Mouse (Mus musculus) MEL (cell line): ENCODE data around the gene Fxyd7. TPM values are rescaled to one million over a fixed set of nuclear protein-coding genes. Genes with fewer than 3 reads are reported as not detected.

Experiments used
- DNase-seq: peaks from one replicate; pipeline ENCODE4 v3.0.0; 2011; ENCODE audit warnings: low read depth, low spot score
- H3K27ac ChIP-seq: 2 replicates; pipeline ENCODE4 v1.5.1; 2012; ENCODE audit warnings: low read depth, mild to moderate bottlenecking, control low read depth, low read length, moderate library complexity; ENCODE audit not compliant: control insufficient read depth
- H3K27me3 ChIP-seq, 2 experiments: fragments of 150-350 bp in 1 of 2; sonication (generic) in 1 of 2; 2 replicates each; pipeline ENCODE4 v1.6.1; 2012; ENCODE audit warnings: low read length in 2 of 2, mild to moderate bottlenecking in 2 of 2, improper control_type of control experiment in 1 of 2, moderate library complexity in 1 of 2; ENCODE audit not compliant: insufficient read depth in 2 of 2, control insufficient read depth in 1 of 2
- H3K36me3 ChIP-seq, 2 experiments: 2 replicates each; pipeline ENCODE4 v1.6.1; 2012 to 2014; ENCODE audit warnings: low read length in 2 of 2, improper control_type of control experiment in 1 of 2, inconsistent platforms in 1 of 2, mild to moderate bottlenecking in 1 of 2; ENCODE audit not compliant: insufficient read depth in 2 of 2, control insufficient read depth in 1 of 2
- H3K4me1 ChIP-seq, 2 experiments: fragments of 150-350 bp in 1 of 2; sonication (generic) in 1 of 2; 2 replicates each; pipeline ENCODE4 v1.6.1; 2012; ENCODE audit warnings: low read length in 2 of 2, improper control_type of control experiment in 1 of 2, mild to moderate bottlenecking in 1 of 2; ENCODE audit not compliant: insufficient read depth in 2 of 2, control insufficient read depth in 1 of 2
- H3K4me3 ChIP-seq, 2 experiments: fragments of 150-350 bp in 1 of 2; sonication (generic) in 1 of 2; 2 replicates each; pipeline ENCODE4 v1.5.1; 2012; ENCODE audit warnings: low read depth in 2 of 2, low read length in 2 of 2, mild to moderate bottlenecking in 2 of 2, moderate library complexity in 2 of 2, control low read depth in 1 of 2, improper control_type of control experiment in 1 of 2; ENCODE audit not compliant: control insufficient read depth in 1 of 2, insufficient read depth in 1 of 2
- H3K79me2 ChIP-seq: 2 replicates; pipeline ENCODE4 v1.6.1; 2012; ENCODE audit warnings: mild to moderate bottlenecking, low read length, moderate library complexity; ENCODE audit not compliant: control insufficient read depth, poor library complexity, insufficient read depth
- H3K9ac ChIP-seq: 2 replicates; pipeline ENCODE4 v1.6.1; 2012; ENCODE audit warnings: low read depth, mild to moderate bottlenecking, control low read depth, low read length, moderate library complexity; ENCODE audit not compliant: control insufficient read depth, poor library complexity, severe bottlenecking
- H3K9me3 ChIP-seq: fragments of 150-350 bp; sonication (generic); replicated peaks from 2 replicates; pipeline ENCODE4 v1.6.1; 2012; ENCODE audit warnings: mild to moderate bottlenecking, low read length, improper control_type of control experiment, moderate library complexity; ENCODE audit not compliant: insufficient read depth
- BHLHE40 ChIP-seq: IDR thresholded peaks from 2 replicates; pipeline ENCODE4 v1.6.1; 2012; ENCODE audit warnings: low read depth, mild to moderate bottlenecking, inconsistent platforms, low read length, improper control_type of control experiment, borderline replicate concordance
- CHD1 ChIP-seq: IDR thresholded peaks from 2 replicates; pipeline ENCODE4 v1.6.1; 2012; ENCODE audit warnings: low read depth, mild to moderate bottlenecking, inconsistent platforms, low read length, improper control_type of control experiment
- CTCF ChIP-seq, 3 experiments: IDR thresholded peaks in 2 of 3; conservative IDR thresholded peaks in 1 of 3; 2 replicates each; pipeline ENCODE4 v1.5.1; 2011 to 2012; ENCODE audit warnings: low read length in 3 of 3, low read depth in 2 of 3, mild to moderate bottlenecking in 2 of 3, improper control_type of control experiment in 1 of 3, inconsistent platforms in 1 of 3, mixed read lengths in 1 of 3, moderate library complexity in 1 of 3; ENCODE audit not compliant: control insufficient read depth in 1 of 3, insufficient read depth in 1 of 3, poor library complexity in 1 of 3, severe bottlenecking in 1 of 3
- E2F4 ChIP-seq: IDR thresholded peaks from 2 replicates; pipeline ENCODE4 v1.6.1; 2011; ENCODE audit warnings: low read depth, low read length, improper control_type of control experiment, borderline replicate concordance
- ELF1 ChIP-seq: IDR thresholded peaks from 2 replicates; pipeline ENCODE4 v1.6.1; 2014; ENCODE audit warnings: low read depth, mild to moderate bottlenecking, inconsistent platforms, low read length, improper control_type of control experiment, moderate library complexity
- EP300 ChIP-seq, 2 experiments: IDR thresholded peaks; 2 replicates each; pipeline ENCODE4 v1.6.1; 2011; ENCODE audit warnings: improper control_type of control experiment in 2 of 2, low read length in 2 of 2, low read depth in 1 of 2, mild to moderate bottlenecking in 1 of 2
- GABPA ChIP-seq: IDR thresholded peaks from 2 replicates; pipeline ENCODE4 v1.6.1; 2012; ENCODE audit warnings: low read depth, mild to moderate bottlenecking, inconsistent platforms, low read length, improper control_type of control experiment, moderate library complexity
- GATA1 ChIP-seq: IDR thresholded peaks from 2 replicates; pipeline ENCODE4 v1.6.1; 2011; ENCODE audit warnings: low read depth, low read length, improper control_type of control experiment
- HCFC1 ChIP-seq: IDR thresholded peaks from 2 replicates; pipeline ENCODE4 v1.6.1; 2012; ENCODE audit warnings: low read depth, mild to moderate bottlenecking, inconsistent platforms, low read length, improper control_type of control experiment, moderate library complexity
- KAT2A ChIP-seq: conservative IDR thresholded peaks from 2 replicates; pipeline ENCODE4 v1.6.1; 2012; ENCODE audit warnings: low read depth, low read length, improper control_type of control experiment, inconsistent platforms
- MEF2A ChIP-seq: IDR thresholded peaks from 2 replicates; pipeline ENCODE4 v1.6.1; 2014; ENCODE audit warnings: low read depth, mild to moderate bottlenecking, inconsistent platforms, low read length, improper control_type of control experiment; ENCODE audit not compliant: poor library complexity, insufficient replicate concordance, severe bottlenecking; ENCODE audit errors: extremely low read depth
- MXI1 ChIP-seq: IDR thresholded peaks from 2 replicates; pipeline ENCODE4 v1.6.1; 2011; ENCODE audit warnings: mild to moderate bottlenecking, low read depth, low read length, improper control_type of control experiment
- MYC ChIP-seq: IDR thresholded peaks from 2 replicates; pipeline ENCODE4 v1.6.1; 2011; ENCODE audit warnings: low read depth, mild to moderate bottlenecking, low read length, improper control_type of control experiment, moderate library complexity
- POLR2A ChIP-seq, 2 experiments: IDR thresholded peaks; 2 replicates each; pipeline ENCODE4 v1.6.1; 2011 to 2012; ENCODE audit warnings: low read length in 2 of 2, mild to moderate bottlenecking in 2 of 2, control low read depth in 1 of 2, improper control_type of control experiment in 1 of 2, low read depth in 1 of 2, moderate library complexity in 1 of 2; ENCODE audit not compliant: control insufficient read depth in 1 of 2, insufficient read depth in 1 of 2, poor library complexity in 1 of 2
- POLR2AphosphoS2 ChIP-seq: IDR thresholded peaks from 2 replicates; pipeline ENCODE4 v1.6.1; 2011; ENCODE audit warnings: low read length, improper control_type of control experiment
- POLR2AphosphoS5 ChIP-seq: IDR thresholded peaks from 2 replicates; pipeline ENCODE4 v1.6.1; 2012; ENCODE audit warnings: low read depth, borderline replicate concordance, mild to moderate bottlenecking, inconsistent platforms, low read length, moderate library complexity, mixed read lengths
- RAD21 ChIP-seq: IDR thresholded peaks from 2 replicates; pipeline ENCODE4 v1.6.1; 2011; ENCODE audit warnings: mild to moderate bottlenecking, low read depth, low read length, improper control_type of control experiment
- SMC3 ChIP-seq: IDR thresholded peaks from 2 replicates; pipeline ENCODE4 v1.6.1; 2011; ENCODE audit warnings: low read depth, low read length, improper control_type of control experiment
- TAL1 ChIP-seq: IDR thresholded peaks from 2 replicates; pipeline ENCODE4 v1.6.1; 2012; ENCODE audit warnings: mild to moderate bottlenecking, inconsistent platforms, low read length, moderate library complexity, mixed read lengths
- TBP ChIP-seq: IDR thresholded peaks from 2 replicates; pipeline ENCODE4 v1.8.0; 2011; ENCODE audit warnings: low read depth, low read length, improper control_type of control experiment
- TCF12 ChIP-seq: IDR thresholded peaks from 2 replicates; pipeline ENCODE4 v1.6.1; 2014; ENCODE audit warnings: low read depth, mild to moderate bottlenecking, inconsistent platforms, low read length, improper control_type of control experiment, moderate library complexity
- UBTF ChIP-seq: IDR thresholded peaks from 2 replicates; pipeline ENCODE4 v1.6.1; 2012; ENCODE audit warnings: low read depth, mild to moderate bottlenecking, inconsistent platforms, low read length, improper control_type of control experiment, moderate library complexity, borderline replicate concordance; ENCODE audit not compliant: insufficient read depth
- USF1 ChIP-seq: IDR thresholded peaks from 2 replicates; pipeline ENCODE4 v1.6.1; 2014; ENCODE audit warnings: low read depth, mild to moderate bottlenecking, inconsistent platforms, low read length, improper control_type of control experiment, moderate library complexity
- USF2 ChIP-seq, 2 experiments: IDR thresholded peaks; 2 replicates each; pipeline ENCODE4 v1.6.1; 2011 to 2012; ENCODE audit warnings: improper control_type of control experiment in 2 of 2, low read length in 2 of 2, borderline replicate concordance in 1 of 2, inconsistent platforms in 1 of 2, low read depth in 1 of 2, mild to moderate bottlenecking in 1 of 2; ENCODE audit not compliant: insufficient read depth in 1 of 2
- ZC3H11A ChIP-seq: IDR thresholded peaks from 2 replicates; pipeline ENCODE4 v1.6.1; 2012; ENCODE audit warnings: low read depth, mild to moderate bottlenecking, inconsistent platforms, low read length, improper control_type of control experiment
- ZMIZ1 ChIP-seq: IDR thresholded peaks from 2 replicates; pipeline ENCODE4 v1.6.1; 2012; ENCODE audit warnings: low read depth, mild to moderate bottlenecking, inconsistent platforms, low read length, improper control_type of control experiment, moderate library complexity
- ZNF384 ChIP-seq: IDR thresholded peaks from 2 replicates; pipeline ENCODE4 v1.6.1; 2012; ENCODE audit warnings: low read depth, mild to moderate bottlenecking, inconsistent platforms, low read length, improper control_type of control experiment
- polyA plus RNA-seq, 2 experiments: library from polyadenylated mRNA; stranded (reverse) in 1 of 2; unstranded in 1 of 2; fragments of >175 nt in 1 of 2; fragments of >200 nt in 1 of 2; gene quantifications; 2 replicates each; pipeline versions ENCODE4 v1.2.1 to v1.2.4; 2012; ENCODE audit warnings: low replicate concordance in 2 of 2, low read depth in 1 of 2; ENCODE audit not compliant: insufficient read length in 2 of 2, insufficient read depth in 1 of 2, missing spikeins in 1 of 2
- total RNA-seq: library from RNA; depleted of rRNA; stranded (reverse); fragments of 300-350 nt; gene quantifications from 2 replicates; pipeline ENCODE4 v1.2.3, GENCODE M21; 2012

The Fxyd7 gene
- total and polyA plus RNA-seq, 3 experiments = 0.11 TPM; not detected in 2

DNA sequence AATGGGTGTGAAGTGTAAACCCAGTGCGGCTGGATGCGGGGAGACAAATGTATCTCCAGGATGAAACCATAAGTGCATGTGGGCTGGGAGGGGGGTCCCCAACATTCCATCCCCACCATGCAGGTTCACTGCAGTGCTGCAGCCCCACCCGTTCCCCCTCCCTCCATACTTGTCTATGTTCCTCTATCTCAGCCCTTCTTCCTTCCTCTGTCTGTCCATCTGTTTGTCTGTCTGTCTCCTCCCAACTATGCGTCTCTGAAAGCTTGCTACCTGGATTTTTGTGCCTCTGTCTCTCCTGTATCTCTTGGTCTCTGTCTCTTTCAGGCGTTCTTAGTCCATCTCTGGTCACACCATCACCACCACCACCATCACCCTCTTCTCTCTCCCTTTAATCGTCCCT lies 780 bp downstream of the Fxyd7 start:
- Histone ChIP-seq H3K79me2 (no peaks in the 10 kb centered on the region), H3K36me3 (no peaks in the 10 kb centered on the region), H3K9me3 (no peaks in the 10 kb centered on the region), H3K9ac (no peak overlapping the region), H3K27ac (no peak overlapping the region), H3K27me3 (no peaks in the 10 kb centered on the region; a peak in 1 of 4 replicates), H3K4me1 (no peaks in the 10 kb centered on the region; a peak in 1 of 4 replicates), H3K4me3 (no peak overlapping the region)
- no peak for TF ChIP-seq POLR2AphosphoS2
- no peak for TF ChIP-seq MEF2A
- TF ChIP-seq GABPA = no peak
- no peak for TF ChIP-seq BHLHE40
- no peak for TF ChIP-seq CTCF (IDR thresholded peaks at IDR 0.05 in 2 of 3, conservative IDR thresholded peaks at IDR 0.05 in 1 of 3; ENCODE audit: control insufficient read depth in 1 of 3, insufficient read depth in 1 of 3, low read depth in 2 of 3, low read length in 3 of 3, poor library complexity in 1 of 3, severe bottlenecking in 1 of 3)
- TF ChIP-seq ELF1 = no peak
- TF ChIP-seq ZC3H11A = no peak
- TF ChIP-seq KAT2A = no peak
- no peak for TF ChIP-seq TAL1
- no peak for TF ChIP-seq USF2 (IDR thresholded peaks at IDR 0.05; ENCODE audit: borderline replicate concordance in 1 of 2, insufficient read depth in 1 of 2, low read depth in 1 of 2, low read length in 2 of 2)
- no peak for TF ChIP-seq MYC
- no peak for TF ChIP-seq MXI1
- no peak for TF ChIP-seq HCFC1
- TF ChIP-seq TCF12 = no peak
- no peak for TF ChIP-seq SMC3
- no peak for TF ChIP-seq ZMIZ1
- no peak for TF ChIP-seq USF1
- no peak for TF ChIP-seq TBP
- TF ChIP-seq UBTF = no peak
- TF ChIP-seq POLR2AphosphoS5 = no peak
- DNase-seq = no peak

GRCm38 (mm10) chr7:31049846-31050281 lies 1.4 kb downstream of the Fxyd7 start:
- DNase-seq = no peak
- Histone ChIP-seq H3K9ac (no peak overlapping the region), H3K4me3 (no peak overlapping the region), H3K27ac (no peak overlapping the region), H3K4me1 (no peaks in the 10 kb centered on the region; a peak in 1 of 4 replicates), H3K36me3 (no peaks in the 10 kb centered on the region), H3K79me2 (no peaks in the 10 kb centered on the region), H3K9me3 (no peaks in the 10 kb centered on the region), H3K27me3 (no peaks in the 10 kb centered on the region; a peak in 1 of 4 replicates)
- no peak for TF ChIP-seq BHLHE40
- TF ChIP-seq POLR2A (IDR thresholded peaks at IDR 0.05; ENCODE audit: control insufficient read depth in 1 of 2, insufficient read depth in 1 of 2, low read depth in 1 of 2, low read length in 2 of 2, poor library complexity in 1 of 2) = no peak
- no peak for TF ChIP-seq E2F4
- no peak for TF ChIP-seq SMC3
- no peak for TF ChIP-seq CHD1
- TF ChIP-seq TCF12 = no peak
- TF ChIP-seq RAD21 = no peak
- TF ChIP-seq EP300 (IDR thresholded peaks at IDR 0.05; ENCODE audit: low read depth in 1 of 2, low read length in 2 of 2) = no peak
- no peak for TF ChIP-seq USF1
- TF ChIP-seq ZNF384 = no peak
- TF ChIP-seq GATA1 = no peak
